Mouse (Mus musculus) MEL (cell line): ENCODE measurements at regions not wholly inside any gene's neighbourhood (a gene's known extent, or its start where the extent isn't known, plus 50 kb on each side); places are given as distances from the start of the nearest gene placed in this dataset.

Source experiments
- DNase-seq: peaks from one replicate; pipeline ENCODE4 v3.0.0; 2011; ENCODE audit warnings: low read depth, low spot score
- H3K27ac ChIP-seq: 2 replicates; pipeline ENCODE4 v1.5.1; 2012; ENCODE audit warnings: low read depth, mild to moderate bottlenecking, control low read depth, low read length, moderate library complexity; ENCODE audit not compliant: control insufficient read depth
- H3K27me3 ChIP-seq, 2 experiments: fragments of 150-350 bp in 1 of 2; sonication (generic) in 1 of 2; 2 replicates each; pipeline ENCODE4 v1.6.1; 2012; ENCODE audit warnings: low read length in 2 of 2, mild to moderate bottlenecking in 2 of 2, improper control_type of control experiment in 1 of 2, moderate library complexity in 1 of 2; ENCODE audit not compliant: insufficient read depth in 2 of 2, control insufficient read depth in 1 of 2
- H3K36me3 ChIP-seq, 2 experiments: 2 replicates each; pipeline ENCODE4 v1.6.1; 2012 to 2014; ENCODE audit warnings: low read length in 2 of 2, improper control_type of control experiment in 1 of 2, inconsistent platforms in 1 of 2, mild to moderate bottlenecking in 1 of 2; ENCODE audit not compliant: insufficient read depth in 2 of 2, control insufficient read depth in 1 of 2
- H3K4me1 ChIP-seq, 2 experiments: fragments of 150-350 bp in 1 of 2; sonication (generic) in 1 of 2; 2 replicates each; pipeline ENCODE4 v1.6.1; 2012; ENCODE audit warnings: low read length in 2 of 2, improper control_type of control experiment in 1 of 2, mild to moderate bottlenecking in 1 of 2; ENCODE audit not compliant: insufficient read depth in 2 of 2, control insufficient read depth in 1 of 2
- H3K4me3 ChIP-seq, 2 experiments: fragments of 150-350 bp in 1 of 2; sonication (generic) in 1 of 2; 2 replicates each; pipeline ENCODE4 v1.5.1; 2012; ENCODE audit warnings: low read depth in 2 of 2, low read length in 2 of 2, mild to moderate bottlenecking in 2 of 2, moderate library complexity in 2 of 2, control low read depth in 1 of 2, improper control_type of control experiment in 1 of 2; ENCODE audit not compliant: control insufficient read depth in 1 of 2, insufficient read depth in 1 of 2
- H3K79me2 ChIP-seq: 2 replicates; pipeline ENCODE4 v1.6.1; 2012; ENCODE audit warnings: mild to moderate bottlenecking, low read length, moderate library complexity; ENCODE audit not compliant: control insufficient read depth, poor library complexity, insufficient read depth
- H3K9ac ChIP-seq: 2 replicates; pipeline ENCODE4 v1.6.1; 2012; ENCODE audit warnings: low read depth, mild to moderate bottlenecking, control low read depth, low read length, moderate library complexity; ENCODE audit not compliant: control insufficient read depth, poor library complexity, severe bottlenecking
- H3K9me3 ChIP-seq: fragments of 150-350 bp; sonication (generic); replicated peaks from 2 replicates; pipeline ENCODE4 v1.6.1; 2012; ENCODE audit warnings: mild to moderate bottlenecking, low read length, improper control_type of control experiment, moderate library complexity; ENCODE audit not compliant: insufficient read depth
- BHLHE40 ChIP-seq: IDR thresholded peaks from 2 replicates; pipeline ENCODE4 v1.6.1; 2012; ENCODE audit warnings: low read depth, mild to moderate bottlenecking, inconsistent platforms, low read length, improper control_type of control experiment, borderline replicate concordance
- ETS1 ChIP-seq: IDR thresholded peaks from 2 replicates; pipeline ENCODE4 v1.6.1; 2012; ENCODE audit warnings: low read depth, mild to moderate bottlenecking, inconsistent platforms, low read length, improper control_type of control experiment, moderate library complexity
- GABPA ChIP-seq: IDR thresholded peaks from 2 replicates; pipeline ENCODE4 v1.6.1; 2012; ENCODE audit warnings: low read depth, mild to moderate bottlenecking, inconsistent platforms, low read length, improper control_type of control experiment, moderate library complexity
- KAT2A ChIP-seq: conservative IDR thresholded peaks from 2 replicates; pipeline ENCODE4 v1.6.1; 2012; ENCODE audit warnings: low read depth, low read length, improper control_type of control experiment, inconsistent platforms
- MAX ChIP-seq: IDR thresholded peaks from 2 replicates; pipeline ENCODE4 v1.6.1; 2011; ENCODE audit warnings: low read length, improper control_type of control experiment
- MYB ChIP-seq: IDR thresholded peaks from 2 replicates; pipeline ENCODE4 v1.6.1; 2011; ENCODE audit warnings: mild to moderate bottlenecking, low read depth, low read length, improper control_type of control experiment
- MYC ChIP-seq: IDR thresholded peaks from 2 replicates; pipeline ENCODE4 v1.6.1; 2011; ENCODE audit warnings: low read depth, mild to moderate bottlenecking, low read length, improper control_type of control experiment, moderate library complexity
- NELFE ChIP-seq: IDR thresholded peaks from 2 replicates; pipeline ENCODE4 v1.6.1; 2011; ENCODE audit warnings: low read depth, low read length, improper control_type of control experiment
- RAD21 ChIP-seq: IDR thresholded peaks from 2 replicates; pipeline ENCODE4 v1.6.1; 2011; ENCODE audit warnings: mild to moderate bottlenecking, low read depth, low read length, improper control_type of control experiment
- SMC3 ChIP-seq: IDR thresholded peaks from 2 replicates; pipeline ENCODE4 v1.6.1; 2011; ENCODE audit warnings: low read depth, low read length, improper control_type of control experiment
- TAL1 ChIP-seq: IDR thresholded peaks from 2 replicates; pipeline ENCODE4 v1.6.1; 2012; ENCODE audit warnings: mild to moderate bottlenecking, inconsistent platforms, low read length, moderate library complexity, mixed read lengths
- TCF12 ChIP-seq: IDR thresholded peaks from 2 replicates; pipeline ENCODE4 v1.6.1; 2014; ENCODE audit warnings: low read depth, mild to moderate bottlenecking, inconsistent platforms, low read length, improper control_type of control experiment, moderate library complexity
- UBTF ChIP-seq: IDR thresholded peaks from 2 replicates; pipeline ENCODE4 v1.6.1; 2012; ENCODE audit warnings: low read depth, mild to moderate bottlenecking, inconsistent platforms, low read length, improper control_type of control experiment, moderate library complexity, borderline replicate concordance; ENCODE audit not compliant: insufficient read depth
- USF1 ChIP-seq: IDR thresholded peaks from 2 replicates; pipeline ENCODE4 v1.6.1; 2014; ENCODE audit warnings: low read depth, mild to moderate bottlenecking, inconsistent platforms, low read length, improper control_type of control experiment, moderate library complexity
- ZKSCAN1 ChIP-seq: IDR thresholded peaks from 2 replicates; pipeline ENCODE4 v1.6.1; 2012; ENCODE audit warnings: low read depth, mild to moderate bottlenecking, inconsistent platforms, low read length, improper control_type of control experiment, moderate library complexity

- no peak for TF ChIP-seq ZKSCAN1
- no peak for TF ChIP-seq MYC
- no peak for TF ChIP-seq GABPA
- no peak for TF ChIP-seq MAX
- no peak for TF ChIP-seq RAD21
- TF ChIP-seq SMC3, result no peak
- no peak for TF ChIP-seq KAT2A
- 0 out of 2 replicates have a peak, but pooled peaks have one; percentile 51 for TF ChIP-seq MYB
- TF ChIP-seq UBTF, result no peak
These were observed 263.1 kb upstream of the Etaa1 start (continued) for GRCm38 (mm10) chr11:18216762-18217161.

GRCm38 (mm10) chr11:18173028-18173427 lies 219.4 kb upstream of the Etaa1 start:
- Histone ChIP-seq H3K27me3 (no peaks in the 10 kb centered on the region), H3K4me3 (no peak overlapping the region), H3K4me1 (no peaks in the 10 kb centered on the region), H3K9ac (no peak overlapping the region), H3K9me3 (no peaks in the 10 kb centered on the region), H3K27ac (no peak overlapping the region), H3K79me2 (no peaks in the 10 kb centered on the region), H3K36me3 (no peaks in the 10 kb centered on the region)
- DNase-seq, result no peak
- TF ChIP-seq TAL1 (no peak), MAX (no peak)

- no peaks in the 10 kb centered on the region for H3K9me3 ChIP-seq
- H3K27ac ChIP-seq, result no peak overlapping the region
- DNase-seq, result no peak
- no peaks in the 10 kb centered on the region for H3K36me3 ChIP-seq
- TF ChIP-seq NELFE, result no peak
- TF ChIP-seq USF1, result no peak
- TF ChIP-seq TCF12, result no peak
- no peak for TF ChIP-seq BHLHE40
- TF ChIP-seq ETS1, result no peak
- no peaks in the 10 kb centered on the region for H3K79me2 ChIP-seq
- no peak overlapping the region for H3K4me3 ChIP-seq
- H3K4me1 ChIP-seq, result no peaks in the 10 kb centered on the region
- H3K27me3 ChIP-seq, result no peaks in the 10 kb centered on the region
- no peak overlapping the region for H3K9ac ChIP-seq
These were observed 217.6 kb upstream of the Etaa1 start for GRCm38 (mm10) chr11:18171207-18171776.
